Mouse (Mus musculus): ENCODE measurements around the gene Med25. TPM values are rescaled to one million over a fixed set of nuclear protein-coding genes. Genes with fewer than 3 reads are reported as not detected.

The Med25 gene
- polyA plus RNA-seq, 1 experiment from 2014 or later = 164 TPM

- H3K4me3 ChIP-seq = peak overlapping the region; percentile 78; the same call in 1 of the 2 replicates
- no peak for ATAC-seq (replicated peaks)
- H3K9ac ChIP-seq (replicated peaks) = no peak overlapping the region
- peaks cover under 1% of the 10 kb centered on the region; the same call in 1 of the 2 replicates for H3K36me3 ChIP-seq
- 90% methylated on average over 12 of the region's 12 CpGs for WGBS
- no peaks in the 10 kb centered on the region for H3K27me3 ChIP-seq
- H3K4me1 ChIP-seq = peaks cover 59% of the 10 kb centered on the region
- no peak overlapping the region for H3K4me2 ChIP-seq (replicated peaks)
- no peaks in the 10 kb centered on the region for H3K9me3 ChIP-seq
- no peak overlapping the region for H3K27ac ChIP-seq (replicated peaks)
These were observed 40.8 kb downstream of the Med25 start for GRCm38 (mm10) chr7:44851625-44852234.

DNA sequence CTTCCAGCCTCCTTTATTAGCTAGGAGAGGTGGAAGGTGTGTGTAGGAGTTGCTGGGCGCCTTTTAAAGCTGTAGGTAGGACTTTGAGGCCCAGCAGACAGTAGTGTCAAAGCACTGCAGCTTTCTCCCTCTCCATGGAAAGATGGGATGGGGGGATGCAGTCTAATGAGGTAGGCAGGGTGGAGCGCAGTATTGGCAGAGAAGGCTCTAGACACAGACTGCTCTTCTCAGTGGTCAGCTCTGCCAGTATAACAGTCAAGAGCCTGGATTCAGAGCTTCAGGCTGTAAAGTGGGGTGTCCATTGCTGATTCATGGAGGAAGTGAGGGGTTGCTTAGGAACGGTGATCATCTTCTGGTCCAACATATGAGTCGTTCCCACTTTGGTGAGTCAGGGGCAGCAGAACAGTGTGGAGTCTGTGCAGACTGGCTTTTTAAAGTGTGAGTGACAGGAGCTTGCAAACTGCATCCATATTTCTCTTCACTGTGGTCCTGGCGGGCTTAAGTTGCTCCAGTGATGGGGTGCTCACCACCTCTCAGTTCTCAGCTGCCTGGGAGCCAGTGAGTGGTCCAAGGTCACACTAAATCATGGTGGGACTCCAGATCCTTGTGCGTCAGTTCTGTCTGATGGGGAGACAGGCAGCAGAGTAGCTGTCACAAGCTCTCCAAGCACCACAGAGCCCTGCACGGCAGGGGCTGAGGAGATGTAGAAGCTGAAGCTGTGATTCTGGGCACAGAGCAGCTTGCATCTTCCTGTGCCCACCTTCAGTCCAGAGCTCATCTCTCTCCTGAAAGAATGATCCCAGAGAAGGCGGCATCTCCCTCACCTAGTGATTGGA, 41.5 kb downstream of the Med25 start:
- no peaks in the 10 kb centered on the region for H3K27me3 ChIP-seq
- ATAC-seq (replicated peaks) = no peak
- peaks cover 8% of the 10 kb centered on the region for H3K36me3 ChIP-seq
- H3K4me2 ChIP-seq (replicated peaks) = peak overlapping the region; percentile 60
- H3K27ac ChIP-seq (replicated peaks) = no peak overlapping the region
- H3K4me1 ChIP-seq = peaks cover 55% of the 10 kb centered on the region
- WGBS = 80% methylated on average over 8 of the region's 8 CpGs
- H3K9me3 ChIP-seq = no peaks in the 10 kb centered on the region
- H3K4me3 ChIP-seq = peak overlapping the region; percentile 78
- H3K9ac ChIP-seq (replicated peaks) = peak overlapping the region; percentile 76

GRCm38 (mm10) chr7:44850146-44850545, 42.4 kb downstream of the Med25 start:
- Histone ChIP-seq H3K9ac (replicated peaks) (peak overlapping the region; percentile 76), H3K27me3 (no peaks in the 10 kb centered on the region), H3K4me1 (peaks cover 51% of the 10 kb centered on the region), H3K27ac (replicated peaks) (peak overlapping the region; percentile 100), H3K4me2 (replicated peaks) (peak overlapping the region; percentile 60), H3K36me3 (peaks cover 16% of the 10 kb centered on the region), H3K4me3 (peak overlapping the region; percentile 78), H3K9me3 (no peaks in the 10 kb centered on the region)
- ATAC-seq (replicated peaks) = peak; percentile 33
- 2% methylated on average over 33 of the region's 33 CpGs for WGBS

DNA sequence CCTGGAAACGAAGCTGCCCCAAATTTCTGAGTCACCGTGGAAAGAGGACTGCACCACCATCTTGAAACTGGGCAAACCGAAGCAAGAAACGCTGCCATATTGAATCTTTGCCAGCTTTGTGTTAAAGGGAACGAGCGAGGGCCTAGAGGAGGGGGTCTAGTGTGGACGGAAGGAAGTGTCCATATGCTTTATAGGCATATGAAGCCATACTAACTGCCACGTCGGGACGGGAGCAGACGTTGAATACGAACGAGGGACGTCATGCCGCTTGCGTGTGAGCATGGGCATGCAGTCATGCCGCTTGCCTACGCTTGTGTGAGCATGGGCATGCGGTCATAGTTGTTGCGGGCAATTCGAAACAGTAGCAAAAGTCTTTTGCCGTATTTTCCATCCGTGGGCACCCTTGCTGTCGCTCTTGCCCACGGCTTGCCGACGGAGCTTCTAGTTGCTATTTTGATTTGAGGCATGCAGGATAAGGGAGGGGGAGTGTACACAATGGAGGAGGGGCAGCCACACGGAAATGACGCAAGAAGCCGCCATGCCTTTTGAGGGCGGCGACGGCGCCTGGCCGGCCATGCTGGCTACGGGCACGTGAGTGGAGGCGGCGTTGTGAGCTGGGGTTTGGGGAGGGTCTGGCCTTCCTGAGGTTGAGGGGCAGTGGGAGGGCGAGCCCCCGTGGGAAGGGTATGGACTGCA, 42.9 kb downstream of the Med25 start:
- Histone ChIP-seq H3K9ac (replicated peaks) (peak overlapping the region; percentile 76), H3K27ac (replicated peaks) (peak overlapping the region; percentile 100), H3K36me3 (peaks cover 22% of the 10 kb centered on the region), H3K27me3 (no peaks in the 10 kb centered on the region), H3K9me3 (no peaks in the 10 kb centered on the region), H3K4me2 (replicated peaks) (peak overlapping the region; percentile 60), H3K4me3 (peak overlapping the region; percentile 78), H3K4me1 (peaks cover 45% of the 10 kb centered on the region)
- peak; percentile 73 for ATAC-seq (replicated peaks)
- under 1% methylated on average over 41 of the region's 41 CpGs for WGBS

- Histone ChIP-seq H3K9me3 (no peaks in the 10 kb centered on the region), H3K4me2 (replicated peaks) (peak within 1 kb of the TSS; percentile 60), H3K4me1 (peaks cover 37% of the 10 kb centered on the region), H3K4me3 (peak within 1 kb of the TSS; percentile 78), H3K9ac (replicated peaks) (peak within 1 kb of the TSS; percentile 76), H3K36me3 (peaks cover 30% of the 10 kb centered on the region), H3K27me3 (no peaks in the 10 kb centered on the region), H3K27ac (replicated peaks) (peak within 1 kb of the TSS; percentile 100)
- WGBS = under 1% methylated on average over 54 of the region's 54 CpGs
- ATAC-seq (replicated peaks) = peak; percentile 89
These were observed 43.7 kb downstream of the Med25 start, which contains the start of the genes Akt1s1 and Tbc1d17 for GRCm38 (mm10) chr7:44848561-44849415. TSS of gene Akt1s1 (plus strand) at chr7:44848991. TSS of gene Tbc1d17 (minus strand) at chr7:44849079.

GRCm38 (mm10) chr7:44847772-44848171, 44.7 kb downstream of the Med25 start:
- H3K4me1 ChIP-seq = peaks cover 28% of the 10 kb centered on the region
- 77% methylated on average over 5 of the region's 5 CpGs for WGBS
- ATAC-seq (replicated peaks) = no peak
- peaks cover 40% of the 10 kb centered on the region for H3K36me3 ChIP-seq
- no peaks in the 10 kb centered on the region for H3K27me3 ChIP-seq
- H3K27ac ChIP-seq (replicated peaks) = peak overlapping the region; percentile 100
- no peaks in the 10 kb centered on the region for H3K9me3 ChIP-seq
- H3K4me2 ChIP-seq (replicated peaks) = peak overlapping the region; percentile 60
- peak overlapping the region; percentile 78 for H3K4me3 ChIP-seq
- peak overlapping the region; percentile 53 for H3K9ac ChIP-seq (replicated peaks)

DNA sequence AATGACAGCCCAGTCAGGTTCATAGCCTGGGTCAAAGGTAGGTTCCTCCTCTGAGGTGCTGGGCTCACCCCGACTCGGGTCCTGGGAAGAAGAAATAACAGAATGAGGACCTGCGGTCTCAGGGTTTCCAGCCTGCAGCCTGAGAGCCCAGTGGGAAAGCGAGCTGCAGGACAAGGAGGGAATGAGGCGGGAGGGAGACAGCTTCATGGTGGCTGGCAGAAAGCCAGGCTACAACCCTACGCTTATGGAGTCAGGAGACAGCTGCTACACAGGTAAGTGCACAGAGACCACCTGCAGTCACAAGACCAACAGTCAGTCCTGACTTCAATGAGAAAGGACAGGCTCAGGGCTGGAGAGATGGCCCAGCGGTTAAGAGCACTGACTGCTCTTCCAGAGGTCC, 45.7 kb downstream of the Med25 start:
- Histone ChIP-seq H3K9ac (replicated peaks) (no peak overlapping the region), H3K9me3 (no peaks in the 10 kb centered on the region), H3K4me3 (no peak overlapping the region), H3K27me3 (no peaks in the 10 kb centered on the region; the same call in 1 of the 2 replicates), H3K27ac (replicated peaks) (no peak overlapping the region), H3K4me1 (peaks cover 28% of the 10 kb centered on the region), H3K4me2 (replicated peaks) (no peak overlapping the region), H3K36me3 (peaks cover 50% of the 10 kb centered on the region)
- ATAC-seq (replicated peaks) = no peak
- WGBS = 87% methylated on average over 7 of the region's 7 CpGs

DNA sequence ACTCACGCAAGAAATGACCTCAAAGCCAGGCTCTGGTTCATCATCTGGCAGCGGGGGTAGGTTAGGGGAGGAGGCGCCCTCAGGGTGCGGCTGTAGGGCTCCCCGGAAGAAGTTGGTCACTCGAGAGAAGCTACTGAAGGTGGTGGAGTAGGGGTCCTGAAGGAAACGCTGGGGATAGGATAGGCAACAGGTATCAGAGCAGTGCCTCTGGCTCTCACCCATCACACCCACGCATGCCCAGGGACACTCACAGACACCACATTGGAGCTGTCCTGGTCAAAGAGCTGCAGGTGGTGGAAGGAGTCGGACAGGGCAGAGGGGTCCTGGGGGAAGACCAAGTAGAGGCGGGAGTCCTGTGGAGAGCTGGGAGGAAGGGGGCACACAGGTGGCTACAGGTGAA, 47.5 kb downstream of the Med25 start:
- Histone ChIP-seq H3K27me3 (peaks cover 9% of the 10 kb centered on the region), H3K4me3 (no peak overlapping the region), H3K4me1 (peaks cover 19% of the 10 kb centered on the region), H3K9ac (replicated peaks) (no peak overlapping the region), H3K9me3 (no peaks in the 10 kb centered on the region), H3K4me2 (replicated peaks) (no peak overlapping the region), H3K27ac (replicated peaks) (no peak overlapping the region), H3K36me3 (peaks cover 60% of the 10 kb centered on the region)
- 93% methylated on average over 10 of the region's 10 CpGs for WGBS
- no peak for ATAC-seq (replicated peaks)

DNA sequence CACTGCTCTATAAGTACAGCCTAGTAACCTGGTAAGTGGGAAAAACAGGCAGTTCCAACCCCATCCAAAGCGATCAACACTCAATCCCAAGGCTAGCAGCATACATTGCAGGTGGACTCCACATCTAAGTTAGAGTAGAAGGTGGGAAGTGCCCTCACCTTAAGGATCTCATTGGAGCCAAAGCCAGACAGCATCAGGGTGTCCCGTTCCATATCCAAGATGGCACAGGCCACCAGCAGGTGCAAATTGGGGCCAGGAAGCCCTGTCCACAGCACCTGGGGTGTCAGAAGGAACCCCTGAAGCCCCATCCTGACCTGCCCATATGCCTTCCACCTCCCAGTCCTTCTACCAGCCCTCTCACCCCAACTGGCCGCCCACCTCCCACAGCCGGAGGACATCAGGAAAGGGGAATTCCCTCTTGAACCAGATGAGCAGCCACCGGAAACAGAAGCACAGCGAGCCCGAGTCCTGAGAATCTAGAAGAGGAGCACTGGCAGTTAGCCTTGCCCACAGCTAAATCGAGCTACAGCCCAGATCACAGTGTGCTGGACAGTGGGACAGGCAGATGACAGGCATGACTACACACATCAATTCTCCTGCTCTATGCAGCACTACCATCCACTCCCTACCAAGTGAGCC, 50.6 kb downstream of the Med25 start:
- H3K9me3 ChIP-seq = no peaks in the 10 kb centered on the region
- ATAC-seq (replicated peaks) = no peak
- H3K36me3 ChIP-seq = peaks cover 60% of the 10 kb centered on the region
- no peak overlapping the region for H3K9ac ChIP-seq (replicated peaks)
- WGBS = 93% methylated on average over 8 of the region's 8 CpGs
- peaks cover 24% of the 10 kb centered on the region for H3K27me3 ChIP-seq
- no peak overlapping the region for H3K27ac ChIP-seq (replicated peaks)
- H3K4me1 ChIP-seq = peaks cover 17% of the 10 kb centered on the region
- H3K4me3 ChIP-seq = no peak overlapping the region
- no peak overlapping the region for H3K4me2 ChIP-seq (replicated peaks)

- Histone ChIP-seq H3K9me3 (no peaks in the 10 kb centered on the region), H3K4me3 (0 out of 2 replicates have a peak overlapping the region, but pooled peaks have one; percentile 34), H3K27ac (replicated peaks) (no peak overlapping the region), H3K36me3 (peaks cover 46% of the 10 kb centered on the region), H3K27me3 (peaks cover 24% of the 10 kb centered on the region), H3K4me1 (peaks cover 13% of the 10 kb centered on the region), H3K4me2 (replicated peaks) (peak overlapping the region; percentile 49; the same call in 1 of the 2 replicates), H3K9ac (replicated peaks) (no peak overlapping the region)
- WGBS = 58% methylated on average over 14 of the region's 14 CpGs
- ATAC-seq (replicated peaks) = no peak
These were observed 52.1 kb downstream of the Med25 start for GRCm38 (mm10) chr7:44840426-44840825.

Measured in forebrain, embryonic 15.5 days (tissue).